Mouse (Mus musculus): ENCODE measurements around the gene Sik2. TPM values are rescaled to one million over a fixed set of nuclear protein-coding genes. Genes with fewer than 3 reads are reported as not detected.

The Sik2 gene
- polyA plus RNA-seq, 1 experiment, result 14.9 TPM

- Histone ChIP-seq H3K9me3 (replicated peaks; ENCODE audit: control insufficient read depth, insufficient read depth, low read length, poor library complexity, severe bottlenecking) (no peaks in the 10 kb centered on the region), H3K27me3 (ENCODE audit: control insufficient read depth, insufficient read depth, low read length, poor library complexity, severe bottlenecking) (no peaks in the 10 kb centered on the region), H3K9ac (ENCODE audit: low read depth, poor library complexity, severe bottlenecking) (no peak overlapping the region), H3K27ac (ENCODE audit: insufficient read depth, low read length) (no peak overlapping the region), H3K4me3 (ENCODE audit: low read depth, low read length) (no peak overlapping the region), H3K36me3 (ENCODE audit: control insufficient read depth, insufficient read depth, low read length, poor library complexity, severe bottlenecking) (no peaks in the 10 kb centered on the region), H3K4me1 (ENCODE audit: control insufficient read depth, insufficient read depth, low read length) (no peaks in the 10 kb centered on the region)
- TF ChIP-seq CTCF (IDR thresholded peaks at IDR 0.05; ENCODE audit: low read depth, low read length) (no peak), EP300 (IDR thresholded peaks at IDR 0.05; ENCODE audit: insufficient read depth, low read depth, low read length) (no peak), POLR2A (IDR thresholded peaks at IDR 0.05; ENCODE audit: insufficient read depth, low read length) (no peak)
Measured at GRCm38 (mm10) chr9:50974631-50975030, 34.2 kb downstream of the Sik2 start.

DNA sequence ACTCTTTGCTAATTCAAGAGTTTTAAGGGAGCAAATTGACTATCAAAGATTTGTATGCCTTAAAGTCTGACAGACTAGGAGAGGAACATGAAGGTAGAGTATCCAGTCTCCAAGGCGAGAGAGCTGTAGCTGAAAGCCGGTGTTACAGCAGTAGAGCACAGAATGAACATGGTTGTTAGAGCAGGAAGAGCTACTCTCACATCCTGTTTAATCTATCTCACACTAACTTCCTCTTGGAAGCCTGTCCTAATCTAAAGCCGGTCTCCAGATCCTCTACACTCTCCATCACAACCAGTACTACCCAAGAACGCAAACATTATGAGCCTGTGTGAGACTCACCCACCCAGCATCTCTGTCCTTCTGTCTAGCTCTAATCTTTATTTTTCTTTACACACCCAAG is 38.5 kb downstream of the Sik2 start:
- TF ChIP-seq EP300 (IDR thresholded peaks at IDR 0.05; ENCODE audit: insufficient read depth, low read depth, low read length) (no peak), CTCF (IDR thresholded peaks at IDR 0.05; ENCODE audit: low read depth, low read length) (no peak), POLR2A (IDR thresholded peaks at IDR 0.05; ENCODE audit: insufficient read depth, low read length) (no peak)
- H3K9ac ChIP-seq (ENCODE audit: low read depth, poor library complexity, severe bottlenecking), result no peak overlapping the region

DNA sequence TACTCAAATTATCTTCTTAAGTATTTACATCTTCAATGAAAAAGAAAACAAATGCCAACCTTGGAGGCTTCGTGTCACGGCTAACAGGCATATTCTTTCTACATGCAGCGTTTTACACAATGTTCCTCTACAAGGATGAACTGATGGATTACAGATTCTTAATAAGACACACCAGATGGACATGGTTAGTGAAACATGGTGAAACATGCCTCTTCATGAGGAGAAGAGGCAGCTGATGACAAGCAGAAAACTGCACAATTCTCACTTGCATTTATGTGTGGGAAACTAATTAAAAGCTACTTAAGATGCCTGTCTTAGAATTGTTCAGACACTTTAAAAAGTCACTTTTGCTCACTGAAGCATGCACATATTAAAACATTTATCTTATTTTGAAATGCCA is 39.6 kb downstream of the Sik2 start:
- Histone ChIP-seq H3K4me1 (ENCODE audit: control insufficient read depth, insufficient read depth, low read length) (no peaks in the 10 kb centered on the region), H3K9me3 (replicated peaks; ENCODE audit: control insufficient read depth, insufficient read depth, low read length, poor library complexity, severe bottlenecking) (no peaks in the 10 kb centered on the region), H3K27ac (ENCODE audit: insufficient read depth, low read length) (no peak overlapping the region), H3K36me3 (ENCODE audit: control insufficient read depth, insufficient read depth, low read length, poor library complexity, severe bottlenecking) (no peaks in the 10 kb centered on the region), H3K27me3 (ENCODE audit: control insufficient read depth, insufficient read depth, low read length, poor library complexity, severe bottlenecking) (no peaks in the 10 kb centered on the region), H3K9ac (ENCODE audit: low read depth, poor library complexity, severe bottlenecking) (no peak overlapping the region), H3K4me3 (ENCODE audit: low read depth, low read length) (no peak overlapping the region)
- no peak for TF ChIP-seq CTCF (IDR thresholded peaks at IDR 0.05; ENCODE audit: low read depth, low read length)
- TF ChIP-seq EP300 (IDR thresholded peaks at IDR 0.05; ENCODE audit: insufficient read depth, low read depth, low read length), result no peak
- TF ChIP-seq POLR2A (IDR thresholded peaks at IDR 0.05; ENCODE audit: insufficient read depth, low read length), result no peak

More for the DNA sequence above, 38.5 kb downstream of the Sik2 start:
- no peak overlapping the region for H3K27ac ChIP-seq (ENCODE audit: insufficient read depth, low read length)
- no peak overlapping the region for H3K4me3 ChIP-seq (ENCODE audit: low read depth, low read length)
- H3K36me3 ChIP-seq (ENCODE audit: control insufficient read depth, insufficient read depth, low read length, poor library complexity, severe bottlenecking), result no peaks in the 10 kb centered on the region
- no peaks in the 10 kb centered on the region for H3K9me3 ChIP-seq (replicated peaks; ENCODE audit: control insufficient read depth, insufficient read depth, low read length, poor library complexity, severe bottlenecking)
- H3K27me3 ChIP-seq (ENCODE audit: control insufficient read depth, insufficient read depth, low read length, poor library complexity, severe bottlenecking), result no peaks in the 10 kb centered on the region
- no peaks in the 10 kb centered on the region for H3K4me1 ChIP-seq (ENCODE audit: control insufficient read depth, insufficient read depth, low read length)

GRCm38 (mm10) chr9:50966277-50966676 is 42.6 kb downstream of the Sik2 start:
- Histone ChIP-seq H3K27ac (ENCODE audit: insufficient read depth, low read length) (no peak overlapping the region), H3K36me3 (ENCODE audit: control insufficient read depth, insufficient read depth, low read length, poor library complexity, severe bottlenecking) (no peaks in the 10 kb centered on the region)

GRCm38 (mm10) chr9:50965392-50965791 is 43.5 kb downstream of the Sik2 start:
- H3K36me3 ChIP-seq (ENCODE audit: control insufficient read depth, insufficient read depth, low read length, poor library complexity, severe bottlenecking), result no peaks in the 10 kb centered on the region
- no peaks in the 10 kb centered on the region for H3K9me3 ChIP-seq (replicated peaks; ENCODE audit: control insufficient read depth, insufficient read depth, low read length, poor library complexity, severe bottlenecking)
- H3K9ac ChIP-seq (ENCODE audit: low read depth, poor library complexity, severe bottlenecking), result no peak overlapping the region
- TF ChIP-seq CTCF (IDR thresholded peaks at IDR 0.05; ENCODE audit: low read depth, low read length) (no peak), POLR2A (IDR thresholded peaks at IDR 0.05; ENCODE audit: insufficient read depth, low read length) (no peak), EP300 (IDR thresholded peaks at IDR 0.05; ENCODE audit: insufficient read depth, low read depth, low read length) (no peak)
- H3K27ac ChIP-seq (ENCODE audit: insufficient read depth, low read length), result no peak overlapping the region
- H3K27me3 ChIP-seq (ENCODE audit: control insufficient read depth, insufficient read depth, low read length, poor library complexity, severe bottlenecking), result no peaks in the 10 kb centered on the region
- no peak overlapping the region for H3K4me3 ChIP-seq (ENCODE audit: low read depth, low read length)
- no peaks in the 10 kb centered on the region for H3K4me1 ChIP-seq (ENCODE audit: control insufficient read depth, insufficient read depth, low read length)

More at GRCm38 (mm10) chr9:50966277-50966676, 42.6 kb downstream of the Sik2 start:
- H3K9ac ChIP-seq (ENCODE audit: low read depth, poor library complexity, severe bottlenecking), result no peak overlapping the region
- no peaks in the 10 kb centered on the region for H3K27me3 ChIP-seq (ENCODE audit: control insufficient read depth, insufficient read depth, low read length, poor library complexity, severe bottlenecking)
- no peaks in the 10 kb centered on the region for H3K4me1 ChIP-seq (ENCODE audit: control insufficient read depth, insufficient read depth, low read length)
- no peak for TF ChIP-seq CTCF (IDR thresholded peaks at IDR 0.05; ENCODE audit: low read depth, low read length)
- no peak for TF ChIP-seq POLR2A (IDR thresholded peaks at IDR 0.05; ENCODE audit: insufficient read depth, low read length)
- TF ChIP-seq EP300 (IDR thresholded peaks at IDR 0.05; ENCODE audit: insufficient read depth, low read depth, low read length), result no peak
- H3K9me3 ChIP-seq (replicated peaks; ENCODE audit: control insufficient read depth, insufficient read depth, low read length, poor library complexity, severe bottlenecking), result no peaks in the 10 kb centered on the region
- H3K4me3 ChIP-seq (ENCODE audit: low read depth, low read length), result no peak overlapping the region

DNA sequence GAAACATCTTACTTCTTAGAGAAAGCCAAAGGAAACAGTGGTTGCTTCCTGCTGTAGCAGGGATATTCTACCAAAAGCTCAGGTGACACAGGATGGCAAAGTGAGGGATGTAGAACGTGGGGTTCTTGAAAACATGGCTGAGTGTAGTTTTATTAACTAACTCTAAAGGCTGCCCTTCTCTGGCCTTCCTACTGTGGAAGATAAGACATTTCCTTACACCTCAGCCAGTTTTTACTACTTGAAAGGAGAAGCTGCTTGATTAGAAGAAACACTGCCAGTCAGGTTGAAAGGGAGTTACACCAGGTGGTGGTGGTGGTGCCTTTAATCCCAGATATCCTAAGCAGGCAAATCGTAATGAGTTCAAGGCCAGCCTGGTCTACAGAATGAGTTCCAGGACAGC is 44.0 kb downstream of the Sik2 start:
- Histone ChIP-seq H3K4me1 (ENCODE audit: control insufficient read depth, insufficient read depth, low read length) (no peaks in the 10 kb centered on the region), H3K4me3 (ENCODE audit: low read depth, low read length) (no peak overlapping the region), H3K27ac (ENCODE audit: insufficient read depth, low read length) (no peak overlapping the region), H3K36me3 (ENCODE audit: control insufficient read depth, insufficient read depth, low read length, poor library complexity, severe bottlenecking) (no peaks in the 10 kb centered on the region), H3K9ac (ENCODE audit: low read depth, poor library complexity, severe bottlenecking) (no peak overlapping the region), H3K9me3 (replicated peaks; ENCODE audit: control insufficient read depth, insufficient read depth, low read length, poor library complexity, severe bottlenecking) (no peaks in the 10 kb centered on the region), H3K27me3 (ENCODE audit: control insufficient read depth, insufficient read depth, low read length, poor library complexity, severe bottlenecking) (no peaks in the 10 kb centered on the region)
- TF ChIP-seq POLR2A (IDR thresholded peaks at IDR 0.05; ENCODE audit: insufficient read depth, low read length) (no peak), CTCF (IDR thresholded peaks at IDR 0.05; ENCODE audit: low read depth, low read length) (no peak), EP300 (IDR thresholded peaks at IDR 0.05; ENCODE audit: insufficient read depth, low read depth, low read length) (no peak)

Measured in ES-Bruce4 (cell line).